Mouse (Mus musculus) layer of hippocampus, adult 9-11 months (tissue): ENCODE results near the gene Ism1.

ENCODE experiments used
- DNase-seq: peaks from one replicate; pipeline ENCODE4 v3.0.0; 2022

Ism1 gene

GRCm38 (mm10) chr2:139677809-139678274 is at the start of gene Ism1:
Ism1 (plus strand) TSS chr2:139678178.
- DNase-seq = peak; percentile 10

- DNase-seq = no peak
Measured at GRCm38 (mm10) chr2:139628731-139629130, 49.2 kb upstream of the Ism1 start.

GRCm38 (mm10) chr2:139629653-139630052 is 48.3 kb upstream of the Ism1 start:
- DNase-seq = no peak

GRCm38 (mm10) chr2:139634506-139634905 is 43.5 kb upstream of the Ism1 start:
- DNase-seq = no peak

- DNase-seq = no peak
Measured at GRCm38 (mm10) chr2:139637861-139638260, 40.1 kb upstream of the Ism1 start.

- no peak for DNase-seq
Measured at GRCm38 (mm10) chr2:139641757-139642385, 36.1 kb upstream of the Ism1 start.

- DNase-seq = peak; percentile 53
Measured at GRCm38 (mm10) chr2:139649518-139649917, 28.5 kb upstream of the Ism1 start.

- no peak for DNase-seq
Measured at GRCm38 (mm10) chr2:139656750-139657149, 21.2 kb upstream of the Ism1 start.

- DNase-seq = no peak
Measured at GRCm38 (mm10) chr2:139671838-139672237, 6.1 kb upstream of the Ism1 start.

- no peak for DNase-seq
Measured at GRCm38 (mm10) chr2:139672371-139672770, 5.6 kb upstream of the Ism1 start.

- peak; percentile 71 for DNase-seq
Measured at GRCm38 (mm10) chr2:139677065-139677762, 764 bp upstream of the Ism1 start.

- DNase-seq = peak; percentile 57
Measured at GRCm38 (mm10) chr2:139678275-139679140, 530 bp downstream of the Ism1 start.

GRCm38 (mm10) chr2:139682540-139682939 is 4.6 kb downstream of the Ism1 start:
- no peak for DNase-seq

- no peak for DNase-seq
Measured at GRCm38 (mm10) chr2:139689442-139690003, 11.5 kb downstream of the Ism1 start.

GRCm38 (mm10) chr2:139693521-139693920 is 15.5 kb downstream of the Ism1 start:
- DNase-seq = no peak

- DNase-seq = no peak
Measured at GRCm38 (mm10) chr2:139694638-139695037, 16.7 kb downstream of the Ism1 start.

GRCm38 (mm10) chr2:139696578-139696977 is 18.6 kb downstream of the Ism1 start:
- DNase-seq = peak; percentile 60

- no peak for DNase-seq
Measured at GRCm38 (mm10) chr2:139700609-139701008, 22.6 kb downstream of the Ism1 start.

- DNase-seq = no peak
Measured at GRCm38 (mm10) chr2:139704951-139705350, 27.0 kb downstream of the Ism1 start.

GRCm38 (mm10) chr2:139708194-139708899 is 30.4 kb downstream of the Ism1 start:
- no peak for DNase-seq

- no peak for DNase-seq
Measured at GRCm38 (mm10) chr2:139711640-139712039, 33.7 kb downstream of the Ism1 start.

GRCm38 (mm10) chr2:139712046-139712445 is 34.1 kb downstream of the Ism1 start:
- no peak for DNase-seq
